Mouse (Mus musculus) liver, embryonic 11.5 days (tissue): ENCODE measurements around the gene Cort. TPM values are rescaled to one million over a fixed set of nuclear protein-coding genes. Genes with fewer than 3 reads are reported as not detected.
A peak's percentile ranks its signal among the peaks of the same experiment; 100 is the strongest.
"Not testable (repeated sequence)": the region's sequence is repeated elsewhere in the genome, so short reads cannot be mapped to it uniquely, and the experiment has no call there.

ENCODE experiments used
- ATAC-seq: fragments of 200-750 bp; cut with Nextera tagmentation; replicated peaks from 2 replicates; pipeline ENCODE4 v1.8.0; 2017; ENCODE audit warnings: moderate number of reproducible peaks, mild to moderate bottlenecking, moderate TSS enrichment, moderate library complexity; ENCODE audit not compliant: low FRiP score
- DNase-seq: peaks from one replicate; pipeline ENCODE4 v3.0.0-alpha.2; 2017; ENCODE audit warnings: low spot score
- H3K27ac ChIP-seq: fragments of 300-500 bp; sonication (generic); 2 replicates; pipeline ENCODE4 v1.5.1; 2014; ENCODE audit warnings: mild to moderate bottlenecking, low read depth, low read length, control low read depth
- H3K27me3 ChIP-seq: fragments of 300-500 bp; sonication (generic); replicated peaks from 2 replicates; pipeline ENCODE4 v1.6.1; 2014; ENCODE audit warnings: low read length, mixed read lengths; ENCODE audit not compliant: control insufficient read depth, insufficient read depth
- H3K36me3 ChIP-seq: fragments of 300-500 bp; sonication (generic); 2 replicates; pipeline ENCODE4 v1.6.1; 2014; ENCODE audit warnings: mild to moderate bottlenecking, low read length, moderate library complexity, mixed read lengths; ENCODE audit not compliant: control insufficient read depth, insufficient read depth
- H3K4me1 ChIP-seq: fragments of 300-500 bp; sonication (generic); replicated peaks from 2 replicates; pipeline ENCODE4 v1.6.1; 2014; ENCODE audit warnings: low read length, mixed read lengths; ENCODE audit not compliant: control insufficient read depth, insufficient read depth
- H3K4me2 ChIP-seq: fragments of 300-500 bp; sonication (generic); 2 replicates; pipeline ENCODE4 v1.6.1; 2014; ENCODE audit warnings: mild to moderate bottlenecking, control low read depth, moderate library complexity
- H3K4me3 ChIP-seq: fragments of 300-500 bp; sonication (generic); 2 replicates; pipeline ENCODE4 v1.5.1; 2014; ENCODE audit warnings: low read depth, low read length, control low read depth
- H3K9ac ChIP-seq: fragments of 300-500 bp; sonication (generic); 2 replicates; pipeline ENCODE4 v1.6.1; 2014; ENCODE audit warnings: low read depth, low read length, control low read depth
- H3K9me3 ChIP-seq: fragments of 300-500 bp; sonication (generic); 2 replicates; pipeline ENCODE4 v1.6.1; 2016; ENCODE audit warnings: low read length, inconsistent platforms, mixed read lengths; ENCODE audit not compliant: control insufficient read depth
- WGBS: fragments of 180-500 bp; shearing (Covaris S2); extraction: QIAGEN DNeasy Blood & Tissue Kit; methylation state at CpG from one replicate; pipeline ENCODE4 v1.1.7; 2014; 5-methylcytosine and 5-hydroxymethylcytosine counted together
- polyA plus RNA-seq: library from polyadenylated mRNA; unstranded; fragments of >200 nt; fragmentation: Nextera tagmentation; extraction: Ambion mirVana; gene quantifications from 2 replicates; pipeline ENCODE4 v1.2.1, GENCODE M21; 2014

Gene Cort
- polyA plus RNA-seq, 1 experiment from 2014 or later: 0.26 TPM

GRCm38 (mm10) chr4:149126115-149126509, 451 bp downstream of the Cort start:
- no peaks in the 10 kb centered on the region for H3K27me3 ChIP-seq
- no peak overlapping the region for H3K9ac ChIP-seq
- no peak overlapping the region for H3K4me2 ChIP-seq
- no peaks in the 10 kb centered on the region; the same call in 1 of the 2 replicates for H3K36me3 ChIP-seq
- H3K4me3 ChIP-seq: no peak overlapping the region
- WGBS: 80% methylated on average over 6 of the region's 6 CpGs
- no peak for ATAC-seq
- no peaks in the 10 kb centered on the region for H3K9me3 ChIP-seq
- no peak for DNase-seq
- H3K4me1 ChIP-seq: no peaks in the 10 kb centered on the region
- no peak overlapping the region for H3K27ac ChIP-seq

- Histone ChIP-seq H3K27me3 (no peaks in the 10 kb centered on the region), H3K9me3 (no peaks in the 10 kb centered on the region), H3K4me2 (no peak overlapping the region), H3K27ac (no peak overlapping the region), H3K9ac (no peak overlapping the region), H3K4me3 (no peak overlapping the region), H3K4me1 (no peaks in the 10 kb centered on the region), H3K36me3 (no peaks in the 10 kb centered on the region; the same call in 1 of the 2 replicates)
- no peak for ATAC-seq
- 52% methylated on average over 11 of the region's 11 CpGs for WGBS
- DNase-seq: no peak
Measured at GRCm38 (mm10) chr4:149125341-149126114, 1.0 kb downstream of the Cort start.

- Histone ChIP-seq H3K4me2 (no peak overlapping the region), H3K27ac (no peak overlapping the region), H3K4me1 (peaks cover 5% of the 10 kb centered on the region), H3K36me3 (no peaks in the 10 kb centered on the region), H3K9me3 (no peaks in the 10 kb centered on the region), H3K4me3 (no peak overlapping the region), H3K9ac (0 out of 2 replicates have a peak overlapping the region, but pooled peaks have one; percentile 15), H3K27me3 (no peaks in the 10 kb centered on the region)
- no peak for ATAC-seq
- DNase-seq: no peak
- 66% methylated on average over 5 of the region's 5 CpGs for WGBS
Measured at GRCm38 (mm10) chr4:149123432-149123831, 3.1 kb downstream of the Cort start.

- peak; percentile 69 for ATAC-seq
- WGBS: 64% methylated on average over 12 of the region's 12 CpGs
- not testable (repeated sequence) for H3K27ac ChIP-seq, H3K4me1 ChIP-seq, H3K4me2 ChIP-seq, H3K9ac ChIP-seq, H3K36me3 ChIP-seq, H3K9me3 ChIP-seq, DNase-seq, H3K4me3 ChIP-seq, H3K27me3 ChIP-seq
Measured at GRCm38 (mm10) chr4:149119978-149120562, 6.5 kb downstream of the Cort start.

- peaks cover 6% of the 10 kb centered on the region; the same call in 1 of the 2 replicates for H3K36me3 ChIP-seq
- WGBS: under 1% methylated on average over 35 of the region's 35 CpGs
- H3K4me1 ChIP-seq: peaks cover 8% of the 10 kb centered on the region
- H3K9ac ChIP-seq: peak within 1 kb of the TSS; percentile 82
- H3K27me3 ChIP-seq: no peaks in the 10 kb centered on the region
- peak; percentile 82 for ATAC-seq
- H3K4me3 ChIP-seq: peak within 1 kb of the TSS; percentile 89
- peak within 1 kb of the TSS; percentile 96 for H3K4me2 ChIP-seq
- DNase-seq: peak; percentile 86
- H3K27ac ChIP-seq: no peak within 1 kb of the TSS
- no peaks in the 10 kb centered on the region for H3K9me3 ChIP-seq
Measured at GRCm38 (mm10) chr4:149103875-149104561, 22.5 kb downstream of the Cort start, which contains the start of gene Dffa. TSS of gene Dffa (plus strand) at chr4:149104146.

GRCm38 (mm10) chr4:149101456-149101855, 25.1 kb downstream of the Cort start:
- no peak for ATAC-seq
- H3K27me3 ChIP-seq: no peaks in the 10 kb centered on the region
- no peaks in the 10 kb centered on the region for H3K36me3 ChIP-seq
- 78% methylated on average over 3 of the region's 3 CpGs for WGBS
- no peak for DNase-seq
- no peak overlapping the region for H3K4me2 ChIP-seq
- no peak overlapping the region for H3K27ac ChIP-seq
- no peak overlapping the region for H3K9ac ChIP-seq
- H3K4me3 ChIP-seq: no peak overlapping the region
- H3K4me1 ChIP-seq: peaks cover 17% of the 10 kb centered on the region
- no peaks in the 10 kb centered on the region for H3K9me3 ChIP-seq

- not testable (repeated sequence) for ATAC-seq, H3K27me3 ChIP-seq, H3K27ac ChIP-seq, H3K4me3 ChIP-seq, H3K36me3 ChIP-seq, DNase-seq, H3K4me2 ChIP-seq, H3K9me3 ChIP-seq, H3K9ac ChIP-seq
- 83% methylated on average over 12 of the region's 12 CpGs for WGBS
- H3K4me1 ChIP-seq: peaks cover 17% of the 10 kb centered on the region
Measured at GRCm38 (mm10) chr4:149100449-149100848, 26.1 kb downstream of the Cort start.

GRCm38 (mm10) chr4:149099369-149100017, 27.1 kb downstream of the Cort start, which contains the start of gene Pex14:
TSS of gene Pex14 (minus strand) at chr4:149099876.
- DNase-seq (peak; percentile 89), ATAC-seq (peak; percentile 79)
- H3K9ac ChIP-seq: peak within 1 kb of the TSS; percentile 90
- H3K36me3 ChIP-seq: no peaks in the 10 kb centered on the region
- no peaks in the 10 kb centered on the region for H3K27me3 ChIP-seq
- H3K4me3 ChIP-seq: peak within 1 kb of the TSS; percentile 99
- H3K27ac ChIP-seq: peak within 1 kb of the TSS; percentile 68
- H3K4me2 ChIP-seq: peak within 1 kb of the TSS; percentile 96
- peaks cover 9% of the 10 kb centered on the region for H3K4me1 ChIP-seq
- WGBS: under 1% methylated on average over 49 of the region's 50 CpGs
- no peaks in the 10 kb centered on the region for H3K9me3 ChIP-seq
